Mouse (Mus musculus): ENCODE data around the gene Tmed1. TPM values are rescaled to one million over a fixed set of nuclear protein-coding genes. Genes with fewer than 3 reads are reported as not detected.
A peak's percentile ranks its signal among the peaks of the same experiment; 100 is the strongest.
"Not testable (repeated sequence)": the region's sequence is repeated elsewhere in the genome, so short reads cannot be mapped to it uniquely, and the experiment has no call there.

Tmed1 gene
- polyA plus RNA-seq, 1 experiment: 40.8 TPM

DNA sequence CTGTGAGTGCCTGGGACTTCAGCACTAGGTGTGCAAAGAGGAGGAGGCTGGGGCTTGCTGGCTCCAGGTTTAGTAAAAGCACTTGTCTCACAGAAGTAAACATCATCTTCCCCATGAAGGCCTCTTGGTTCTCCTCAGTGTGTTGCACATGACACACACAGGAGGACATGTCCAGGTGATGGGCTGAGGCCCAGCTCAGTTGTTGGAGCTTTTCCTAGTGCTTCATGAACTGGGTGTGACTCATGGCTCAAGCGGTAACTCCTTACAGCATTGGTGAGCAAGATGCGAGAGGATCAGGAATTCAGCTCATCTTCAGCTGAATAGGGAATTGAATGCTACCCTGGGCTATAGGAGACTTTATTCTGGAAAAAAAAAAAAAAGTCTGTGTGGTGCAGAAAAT lies 12.4 kb downstream of the Tmed1 start:
- no peak for TF ChIP-seq POLR2A (IDR thresholded peaks at IDR 0.05; ENCODE audit: borderline replicate concordance, extremely low read depth, insufficient read depth, insufficient read length, poor library complexity, severe bottlenecking)
- TF ChIP-seq CTCF (IDR thresholded peaks at IDR 0.05; ENCODE audit: borderline replicate concordance, extremely low read depth, insufficient read depth, insufficient read length): no peak
- no peak for DNase-seq (ENCODE audit: low read depth)

- TF ChIP-seq CTCF (IDR thresholded peaks at IDR 0.05; ENCODE audit: borderline replicate concordance, extremely low read depth, insufficient read depth, insufficient read length) (no peak), POLR2A (IDR thresholded peaks at IDR 0.05; ENCODE audit: borderline replicate concordance, extremely low read depth, insufficient read depth, insufficient read length, poor library complexity, severe bottlenecking) (no peak)
- peak; percentile 9 for DNase-seq (ENCODE audit: low read depth)
These were observed 13.0 kb downstream of the Tmed1 start for GRCm38 (mm10) chr9:21497050-21497542.

DNA sequence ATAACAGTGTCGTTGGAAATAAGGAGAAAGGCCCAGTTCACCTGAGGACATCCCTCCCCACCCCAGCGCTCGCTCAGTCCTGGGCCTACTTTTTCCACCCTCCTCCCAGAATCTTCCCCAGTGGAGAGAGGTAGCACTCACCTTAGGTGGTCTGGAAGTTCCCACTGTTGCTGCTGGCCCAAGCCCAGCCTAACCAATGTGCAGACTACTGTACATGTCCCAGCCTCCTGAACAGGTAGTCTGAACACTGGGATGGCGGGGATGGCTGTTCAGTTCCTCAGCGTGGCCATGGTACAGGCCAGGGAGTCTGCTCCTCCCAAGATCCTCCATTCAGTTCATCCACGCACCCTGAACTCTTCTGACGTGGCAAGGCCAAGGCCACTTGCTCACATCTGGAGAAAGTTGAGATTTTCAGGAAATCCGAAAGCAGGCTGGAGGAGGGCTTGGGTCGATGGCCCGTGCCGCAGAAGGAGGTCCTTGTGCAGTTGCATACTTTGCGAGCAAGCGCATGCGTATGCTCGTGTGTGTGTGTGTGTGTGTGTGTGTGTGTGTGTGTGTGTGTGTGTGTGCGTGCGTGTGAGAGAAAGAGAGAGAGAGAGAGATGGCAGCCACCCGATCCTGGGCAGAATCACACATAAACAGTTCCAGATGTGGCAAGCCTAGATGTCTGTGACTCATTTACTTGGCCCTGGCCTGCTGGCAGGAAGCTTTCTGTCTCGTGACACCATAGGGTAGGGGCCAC lies 13.6 kb downstream of the Tmed1 start:
- TF ChIP-seq POLR2A (IDR thresholded peaks at IDR 0.05; ENCODE audit: borderline replicate concordance, extremely low read depth, insufficient read depth, insufficient read length, poor library complexity, severe bottlenecking) (no peak), CTCF (IDR thresholded peaks at IDR 0.05; ENCODE audit: borderline replicate concordance, extremely low read depth, insufficient read depth, insufficient read length) (no peak)
- DNase-seq (ENCODE audit: low read depth): peak; percentile 4

DNA sequence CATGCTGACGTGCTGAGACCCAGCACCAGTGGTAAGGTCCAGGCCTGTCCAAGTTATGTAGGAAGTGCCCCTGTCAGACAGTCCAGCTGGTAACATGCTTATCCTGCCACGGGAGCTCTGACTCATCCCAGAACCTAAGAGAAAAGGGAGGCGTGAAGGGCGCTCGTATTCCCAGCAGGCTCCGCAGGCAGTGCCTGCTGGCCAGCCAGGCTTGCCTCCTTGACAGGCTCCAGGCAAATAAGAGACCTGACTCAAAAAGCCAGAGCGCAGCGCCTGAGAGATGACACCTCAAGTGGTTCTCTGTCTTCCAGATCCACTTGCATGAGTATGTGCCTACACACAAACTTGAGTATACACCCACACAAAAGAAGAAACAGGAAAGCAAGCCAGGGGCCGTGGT lies 15.3 kb downstream of the Tmed1 start:
- TF ChIP-seq POLR2A (IDR thresholded peaks at IDR 0.05; ENCODE audit: borderline replicate concordance, extremely low read depth, insufficient read depth, insufficient read length, poor library complexity, severe bottlenecking) (no peak), CTCF (IDR thresholded peaks at IDR 0.05; ENCODE audit: borderline replicate concordance, extremely low read depth, insufficient read depth, insufficient read length) (no peak)
- DNase-seq (ENCODE audit: low read depth): no peak

DNA sequence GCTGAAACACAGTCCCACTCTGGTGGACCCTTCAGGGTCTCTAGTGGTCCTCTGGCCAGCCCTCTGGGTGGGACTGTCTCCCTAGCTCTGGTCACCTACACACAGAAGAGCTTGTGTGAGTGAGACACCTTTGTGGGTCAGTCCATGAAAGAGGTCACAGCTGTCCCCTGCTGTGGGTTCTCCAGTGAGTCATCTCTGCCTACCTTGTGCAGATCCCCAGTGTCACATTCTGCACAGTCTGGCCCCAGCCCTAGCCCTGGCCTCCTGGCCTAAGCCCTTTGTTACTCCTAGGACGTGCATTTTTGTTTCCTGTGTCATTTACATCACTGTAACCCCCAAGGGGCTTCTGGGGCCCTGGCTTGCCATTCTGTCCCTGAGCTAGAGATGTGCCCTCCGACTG lies 16.1 kb downstream of the Tmed1 start:
- no peak for TF ChIP-seq CTCF (IDR thresholded peaks at IDR 0.05; ENCODE audit: borderline replicate concordance, extremely low read depth, insufficient read depth, insufficient read length)
- no peak for TF ChIP-seq POLR2A (IDR thresholded peaks at IDR 0.05; ENCODE audit: borderline replicate concordance, extremely low read depth, insufficient read depth, insufficient read length, poor library complexity, severe bottlenecking)

DNA sequence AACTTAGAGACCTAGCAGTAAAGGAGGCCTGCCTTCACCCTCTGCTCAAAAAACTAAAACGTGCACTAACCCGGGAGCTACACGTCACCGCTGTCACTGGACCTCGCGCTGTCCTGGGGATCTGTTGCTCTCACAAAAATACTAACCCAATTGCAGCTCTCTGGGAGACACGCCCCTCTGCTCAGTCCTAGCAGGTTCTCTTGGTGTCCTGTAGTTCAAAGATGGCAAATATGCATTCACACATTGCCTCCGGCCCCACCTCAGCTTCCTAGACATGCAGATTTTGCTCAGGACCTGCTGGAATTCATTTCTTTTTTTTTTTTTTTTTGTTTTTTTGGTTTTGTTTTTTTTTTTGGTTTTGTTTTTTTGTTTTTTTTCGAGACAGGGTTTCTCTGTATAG lies 19.4 kb downstream of the Tmed1 start:
- TF ChIP-seq POLR2A (IDR thresholded peaks at IDR 0.05; ENCODE audit: borderline replicate concordance, extremely low read depth, insufficient read depth, insufficient read length, poor library complexity, severe bottlenecking): no peak
- no peak for TF ChIP-seq CTCF (IDR thresholded peaks at IDR 0.05; ENCODE audit: borderline replicate concordance, extremely low read depth, insufficient read depth, insufficient read length)
- DNase-seq (ENCODE audit: low read depth): no peak

More for the DNA sequence above, 16.1 kb downstream of the Tmed1 start:
- DNase-seq (ENCODE audit: low read depth): no peak

GRCm38 (mm10) chr9:21488246-21488645 lies 21.8 kb downstream of the Tmed1 start:
- not testable (repeated sequence) for DNase-seq (ENCODE audit: low read depth)

DNA sequence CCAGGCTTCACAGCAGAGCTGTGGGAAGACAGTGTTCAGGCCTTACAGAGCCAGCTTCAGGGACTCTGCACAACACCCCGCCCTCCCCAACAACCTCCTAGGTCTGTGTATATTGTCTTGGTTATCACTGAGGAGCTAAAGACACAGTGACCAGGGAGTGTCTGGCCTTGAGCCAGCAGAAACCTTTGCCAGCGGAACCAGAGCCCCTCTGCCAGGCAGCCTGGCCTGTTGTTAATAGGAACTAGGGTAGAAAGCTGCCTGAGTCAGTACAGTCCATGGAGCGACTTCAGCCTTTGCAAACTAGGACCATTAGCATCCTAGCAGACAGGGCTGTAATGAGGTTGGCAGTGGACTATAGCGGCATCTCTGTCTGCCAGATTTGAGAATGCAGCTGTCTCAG lies 26.0 kb downstream of the Tmed1 start:
- DNase-seq (ENCODE audit: low read depth): peak; percentile 20
- no peak for TF ChIP-seq POLR2A (IDR thresholded peaks at IDR 0.05; ENCODE audit: borderline replicate concordance, extremely low read depth, insufficient read depth, insufficient read length, poor library complexity, severe bottlenecking)
- no peak for TF ChIP-seq CTCF (IDR thresholded peaks at IDR 0.05; ENCODE audit: borderline replicate concordance, extremely low read depth, insufficient read depth, insufficient read length)

DNA sequence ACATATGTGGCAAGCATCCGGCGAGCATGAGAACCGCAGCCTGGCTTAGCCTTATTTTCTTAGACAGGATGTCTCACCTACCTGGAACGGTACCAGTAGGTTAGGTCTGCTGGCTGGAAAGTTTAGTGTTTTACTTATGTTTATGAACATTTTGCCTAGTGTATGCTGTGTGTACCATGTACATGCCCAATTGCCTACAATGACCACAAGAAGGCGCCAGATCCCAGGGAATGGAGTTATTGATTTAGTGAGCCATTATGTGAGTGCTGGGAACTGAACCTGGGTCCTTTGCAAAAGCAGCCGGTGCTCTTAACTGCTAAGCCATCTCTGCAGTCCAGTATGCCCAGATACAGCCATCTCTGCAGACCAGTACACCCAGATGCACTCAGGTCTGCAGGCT lies 32.3 kb downstream of the Tmed1 start:
- DNase-seq (ENCODE audit: low read depth): no peak
- TF ChIP-seq POLR2A (IDR thresholded peaks at IDR 0.05; ENCODE audit: borderline replicate concordance, extremely low read depth, insufficient read depth, insufficient read length, poor library complexity, severe bottlenecking) (no peak), CTCF (IDR thresholded peaks at IDR 0.05; ENCODE audit: borderline replicate concordance, extremely low read depth, insufficient read depth, insufficient read length) (no peak)

GRCm38 (mm10) chr9:21472913-21473312 lies 37.1 kb downstream of the Tmed1 start:
- TF ChIP-seq POLR2A (IDR thresholded peaks at IDR 0.05; ENCODE audit: borderline replicate concordance, extremely low read depth, insufficient read depth, insufficient read length, poor library complexity, severe bottlenecking) (no peak), CTCF (IDR thresholded peaks at IDR 0.05; ENCODE audit: borderline replicate concordance, extremely low read depth, insufficient read depth, insufficient read length) (no peak)
- no peak for DNase-seq (ENCODE audit: low read depth)

DNA sequence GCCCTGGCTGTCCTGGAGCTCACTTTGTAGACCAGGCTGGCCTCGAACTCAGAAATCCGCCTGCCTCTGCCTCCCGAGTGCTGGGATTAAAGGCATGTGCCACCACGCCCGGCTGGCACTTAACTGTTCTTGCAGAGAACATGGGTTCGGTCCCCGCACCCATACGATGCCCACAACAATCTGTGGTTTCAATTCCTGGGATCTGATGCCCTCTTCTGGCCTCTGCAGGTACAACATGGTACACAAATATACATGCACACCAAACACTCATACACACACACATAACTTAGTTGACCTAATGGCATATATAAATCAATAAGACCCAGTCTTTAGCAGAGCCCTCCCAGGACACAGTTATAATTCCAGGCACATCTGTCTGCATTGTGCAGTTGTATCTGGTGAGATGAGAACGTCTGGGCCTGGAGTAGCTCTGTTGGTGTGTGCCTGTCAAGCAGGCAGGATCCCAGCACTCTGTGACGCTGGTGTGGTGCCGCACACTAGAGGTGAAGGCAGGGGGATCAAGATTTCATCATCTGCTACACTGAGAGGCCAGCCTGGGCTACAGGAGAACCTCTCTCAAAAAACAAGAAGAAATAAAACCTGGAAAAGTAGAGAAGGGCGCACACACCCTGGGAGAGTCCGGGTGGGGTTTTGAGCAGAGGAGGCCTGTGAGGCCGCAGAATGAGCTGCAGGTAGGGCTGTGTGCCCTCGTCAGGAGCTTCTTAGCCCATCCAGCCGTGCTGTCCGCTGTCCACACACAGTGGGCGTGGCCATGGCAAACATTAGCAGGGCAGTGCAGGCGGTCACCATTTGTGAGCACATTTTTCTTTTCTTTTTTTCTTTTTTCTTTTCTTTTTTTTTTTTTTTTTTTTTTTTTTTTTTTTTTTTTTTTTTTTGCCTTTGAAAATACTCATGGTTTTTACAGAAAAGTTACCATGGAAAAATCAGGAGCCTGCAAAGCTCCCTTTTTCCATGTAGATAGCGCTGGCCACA lies 40.7 kb downstream of the Tmed1 start:
- peak; percentile 28 for DNase-seq (ENCODE audit: low read depth)
- TF ChIP-seq POLR2A (IDR thresholded peaks at IDR 0.05; ENCODE audit: borderline replicate concordance, extremely low read depth, insufficient read depth, insufficient read length, poor library complexity, severe bottlenecking) (no peak), CTCF (IDR thresholded peaks at IDR 0.05; ENCODE audit: borderline replicate concordance, extremely low read depth, insufficient read depth, insufficient read length) (peak; percentile 49; the same call in 1 of the 2 replicates)

DNA sequence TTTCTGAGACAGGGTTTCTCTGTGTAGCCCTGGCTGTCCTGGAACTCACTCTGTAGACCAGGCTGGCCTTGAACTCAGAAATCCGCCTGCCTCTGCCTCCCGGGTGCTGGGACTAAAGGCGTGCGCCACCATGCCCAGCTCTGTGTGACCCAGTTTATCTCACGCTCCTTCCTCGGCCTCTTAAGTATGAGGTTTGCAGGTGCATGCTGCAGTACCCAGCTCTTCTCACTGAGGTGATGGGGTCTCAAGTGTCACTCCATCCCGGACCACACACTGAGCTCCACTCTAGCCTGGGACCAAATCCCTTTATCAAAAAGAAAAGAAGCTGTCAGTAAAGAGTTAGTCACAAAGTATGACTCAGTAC lies 45.5 kb downstream of the Tmed1 start:
- not testable (repeated sequence) for DNase-seq (ENCODE audit: low read depth)

All from brain, embryonic 14.5 days (tissue).